Mouse (Mus musculus): Measurements from ENCODE around the gene Apol6.
A peak's percentile ranks its signal among the peaks of the same experiment; 100 is the strongest.

DNA sequence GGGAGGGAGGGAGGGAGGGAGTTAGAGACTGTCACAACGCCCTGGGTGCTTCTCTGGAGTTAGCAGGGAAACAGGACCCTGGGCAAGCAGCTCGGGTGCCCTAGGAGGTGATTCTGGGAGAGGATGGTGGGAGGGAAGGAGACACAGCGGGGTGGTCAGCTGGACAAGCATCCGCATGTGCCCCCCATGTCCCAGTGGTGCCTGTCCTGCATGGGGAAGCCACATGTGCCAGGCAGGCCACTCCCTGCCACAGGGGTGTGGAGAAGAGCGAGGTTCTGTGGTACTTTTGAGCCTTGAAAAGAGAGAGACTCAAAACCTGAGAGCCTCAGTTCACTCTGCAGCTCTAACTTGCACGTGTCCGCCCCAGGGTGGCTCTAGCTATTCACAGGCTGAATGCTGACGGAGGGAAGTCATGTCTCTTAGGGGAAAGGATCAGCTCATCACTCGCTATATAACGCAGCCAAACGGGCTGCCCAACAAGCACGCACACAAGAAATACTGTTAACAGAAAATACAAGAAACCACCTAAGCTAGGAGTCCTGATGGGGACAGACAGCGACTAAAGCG, 34.8 kb downstream of the Apol6 start:
- TF ChIP-seq POLR2A (IDR thresholded peaks at IDR 0.05; ENCODE audit: insufficient read length, low read depth) (peak; percentile 52), MYOG (IDR thresholded peaks at IDR 0.05; ENCODE audit: control insufficient read depth in 1 of 3, insufficient read depth in 1 of 3, insufficient read length in 2 of 3, low read depth in 2 of 3) (no peak), USF1 (IDR thresholded peaks at IDR 0.05; ENCODE audit: low read depth) (no peak), MAX (IDR thresholded peaks at IDR 0.05; ENCODE audit: low read depth) (no peak), E2F4 (IDR thresholded peaks at IDR 0.05; ENCODE audit: insufficient read depth) (no peak), CEBPB (IDR thresholded peaks at IDR 0.05; ENCODE audit: insufficient read depth, poor library complexity, severe bottlenecking) (no peak), POLR2AphosphoS2 (IDR thresholded peaks at IDR 0.05; ENCODE audit: insufficient read length, low read depth) (peak; percentile 85), TCF3 (IDR thresholded peaks at IDR 0.05; ENCODE audit: insufficient read length, low read depth) (no peak), TCF12 (IDR thresholded peaks at IDR 0.05; ENCODE audit: insufficient read depth, poor library complexity, severe bottlenecking) (no peak), MYOD1 (IDR thresholded peaks at IDR 0.05; ENCODE audit: control insufficient read depth in 1 of 3, insufficient read length in 2 of 3, low read depth in 2 of 3) (no peak), SRF (IDR thresholded peaks at IDR 0.05; ENCODE audit: control insufficient read depth, insufficient read length, low read depth) (no peak)

Measured in myocyte (in vitro differentiated cells).